Mouse (Mus musculus) v-Abl transformed pro-B cells (cell line): Measurements from ENCODE around the gene Tcf19.

ENCODE experiments used
- in situ Hi-C, 2 experiments: fragments of 400-800 bp; cut with MboI; formaldehyde crosslinking; loops; one replicate each; pipeline ENCODE4 v1.15.1; 2025; ENCODE audit not compliant: unreplicated experiment in 2 of 2

Gene Tcf19

GRCm38 (mm10) chr17:35534343-35534742 is 17.7 kb upstream of the Tcf19 start:
- in situ Hi-C loops: loop anchor here in 1 of 2 experiments (10.0 kb wide), 1 partner anchor 240 kb away; no protein-coding TSS in a partner anchor

- in situ Hi-C loops: loop anchor here in 1 of 2 experiments (10.0 kb wide), 1 partner anchor 238 kb away; no protein-coding TSS in a partner anchor
These were observed 16.3 kb upstream of the Tcf19 start, which contains the start of gene Psors1c2 for GRCm38 (mm10) chr17:35532901-35533300. TSS of gene Psors1c2 (plus strand) at chr17:35533201.

- in situ Hi-C loops: loop anchor here in 1 of 2 experiments (10.0 kb wide), 1 partner anchor 238 kb away; no protein-coding TSS in a partner anchor
These were observed 15.7 kb upstream of the Tcf19 start for GRCm38 (mm10) chr17:35532360-35532759.

GRCm38 (mm10) chr17:35526644-35527043 is 10.0 kb upstream of the Tcf19 start:
- in situ Hi-C loops: no loop called here

- in situ Hi-C loops: loop anchor here (25.0 kb wide), 2 partner anchors 387 to 388 kb away; partner anchors contain the start of genes Apom (in 1 of the 2), Atat1 (in 1 of the 2), Bag6 (in 1 of the 2) and D17H6S53E (in 1 of the 2)
These were observed 7.7 kb upstream of the Tcf19 start for GRCm38 (mm10) chr17:35524354-35524753.

- in situ Hi-C loops: loop anchor here (25.0 kb wide), 2 partner anchors 380 to 395 kb away; partner anchors contain the start of genes Apom (in 1 of the 2), Atat1 (in 1 of the 2), Bag6 (in 1 of the 2) and D17H6S53E (in 1 of the 2)
These were observed 902 bp upstream of the Tcf19 start for GRCm38 (mm10) chr17:35517526-35517925.

- in situ Hi-C loops: loop anchor here (25.0 kb wide), 2 partner anchors 379 to 396 kb away; partner anchors contain the start of genes Apom (in 1 of the 2), Atat1 (in 1 of the 2), Bag6 (in 1 of the 2) and D17H6S53E (in 1 of the 2)
These were observed 548 bp downstream of the Tcf19 start for GRCm38 (mm10) chr17:35515911-35516640.

GRCm38 (mm10) chr17:35514756-35515155 is 1.9 kb downstream of the Tcf19 start:
- in situ Hi-C loops: loop anchor here (25.0 kb wide), 2 partner anchors 377 to 398 kb away; partner anchors contain the start of genes Apom (in 1 of the 2), Atat1 (in 1 of the 2), Bag6 (in 1 of the 2) and D17H6S53E (in 1 of the 2)

GRCm38 (mm10) chr17:35513886-35514285 is 2.7 kb downstream of the Tcf19 start:
- in situ Hi-C loops: loop anchor here (25.0 kb wide), 2 partner anchors 377 to 398 kb away; partner anchors contain the start of genes Apom (in 1 of the 2), Atat1 (in 1 of the 2), Bag6 (in 1 of the 2) and D17H6S53E (in 1 of the 2)

- in situ Hi-C loops: loop anchor here (25.0 kb wide), 2 partner anchors 376 to 399 kb away; partner anchors contain the start of genes Apom (in 1 of the 2), Atat1 (in 1 of the 2), Bag6 (in 1 of the 2) and D17H6S53E (in 1 of the 2)
These were observed 3.6 kb downstream of the Tcf19 start for GRCm38 (mm10) chr17:35512916-35513626.

- in situ Hi-C loops: loop anchor here (25.0 kb wide), 2 partner anchors 372 to 403 kb away; partner anchors contain the start of genes Apom (in 1 of the 2), Atat1 (in 1 of the 2), Bag6 (in 1 of the 2) and D17H6S53E (in 1 of the 2)
These were observed 7.3 kb downstream of the Tcf19 start for GRCm38 (mm10) chr17:35509284-35509683.

GRCm38 (mm10) chr17:35508279-35508678 is 8.3 kb downstream of the Tcf19 start:
- in situ Hi-C loops: loop anchor here (25.0 kb wide), 2 partner anchors 371 to 404 kb away; partner anchors contain the start of genes Apom (in 1 of the 2), Atat1 (in 1 of the 2), Bag6 (in 1 of the 2) and D17H6S53E (in 1 of the 2)

- in situ Hi-C loops: loop anchor here (25.0 kb wide), 2 partner anchors 370 to 405 kb away; partner anchors contain the start of genes Apom (in 1 of the 2), Atat1 (in 1 of the 2), Bag6 (in 1 of the 2) and D17H6S53E (in 1 of the 2)
These were observed 8.9 kb downstream of the Tcf19 start for GRCm38 (mm10) chr17:35507556-35508260.

- in situ Hi-C loops: loop anchor here (25.0 kb wide), 2 partner anchors 370 to 405 kb away; partner anchors contain the start of genes Apom (in 1 of the 2), Atat1 (in 1 of the 2), Bag6 (in 1 of the 2) and D17H6S53E (in 1 of the 2)
These were observed 9.7 kb downstream of the Tcf19 start for GRCm38 (mm10) chr17:35506881-35507280.

- in situ Hi-C loops: loop anchor here (25.0 kb wide), 2 partner anchors 368 to 407 kb away; partner anchors contain the start of genes Apom (in 1 of the 2), Atat1 (in 1 of the 2), Bag6 (in 1 of the 2) and D17H6S53E (in 1 of the 2)
These were observed 10.8 kb downstream of the Tcf19 start, which contains the start of gene Pou5f1 for GRCm38 (mm10) chr17:35505776-35506175. TSS of gene Pou5f1 (plus strand) at chr17:35506018.

- in situ Hi-C loops: loop anchor here (25.0 kb wide), 2 partner anchors 368 to 407 kb away; partner anchors contain the start of genes Apom (in 1 of the 2), Atat1 (in 1 of the 2), Bag6 (in 1 of the 2) and D17H6S53E (in 1 of the 2)
These were observed 11.8 kb downstream of the Tcf19 start for GRCm38 (mm10) chr17:35504628-35505481.

GRCm38 (mm10) chr17:35503849-35504248 is 12.8 kb downstream of the Tcf19 start:
- in situ Hi-C loops: loop anchor here (25.0 kb wide), 2 partner anchors 367 to 408 kb away; partner anchors contain the start of genes Apom (in 1 of the 2), Atat1 (in 1 of the 2), Bag6 (in 1 of the 2) and D17H6S53E (in 1 of the 2)
